In the genomic region with DNA sequence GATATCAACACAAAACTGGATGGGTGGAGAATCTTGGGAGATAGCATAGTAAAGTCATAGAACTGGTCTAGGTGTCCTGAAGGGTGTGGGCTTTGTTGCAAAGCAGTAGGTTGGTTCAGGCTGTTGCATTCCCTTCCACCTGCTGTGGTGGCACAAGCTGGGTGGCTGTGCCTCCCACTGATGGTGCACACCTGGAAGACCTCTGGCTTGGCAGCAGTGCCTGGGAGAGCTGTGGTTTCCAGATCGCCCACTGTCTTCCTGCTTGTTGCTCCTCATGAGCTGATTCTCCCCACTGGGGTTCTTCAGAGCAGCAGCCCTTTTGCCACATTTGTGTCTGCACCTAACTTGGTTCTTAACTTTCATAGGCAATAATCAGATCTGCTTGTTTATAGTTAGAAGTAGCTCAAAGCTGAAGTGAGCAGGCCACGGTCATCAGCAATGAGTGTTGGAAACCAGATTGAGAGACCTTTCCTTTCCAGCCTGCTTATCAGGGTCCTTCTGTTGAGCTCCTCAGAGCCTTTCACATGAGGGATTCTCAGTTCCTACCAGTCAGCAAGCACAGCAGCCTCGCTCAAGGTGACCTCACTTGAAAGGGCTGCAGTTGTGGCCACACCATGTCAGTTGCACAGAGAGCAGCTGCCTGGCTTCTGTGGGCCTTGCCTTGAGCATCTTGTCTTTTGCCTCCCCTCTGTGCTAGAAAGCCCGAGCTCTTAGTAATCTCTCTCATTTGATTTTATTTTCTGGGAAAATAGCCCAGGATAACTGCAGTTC, we compare ENCODE assay signal across 10 mouse cellular contexts. TPM values are rescaled to one million over a fixed set of nuclear protein-coding genes. Genes with fewer than 3 reads are reported as not detected.
DNase-seq lines count a peak whose midpoint lies in the region; ATAC-seq and TF ChIP-seq lines count a peak whose summit lies in the region.
"Had no signal": no experiment of that assay in that cellular context is flagged by ENCODE, and none has a peak within 500 bp of the region (broad histone marks: within the 10 kb centered on the region; RNA-seq: fewer than 3 reads in every experiment).

No protein-coding gene starts in this region.

- H3K9me3 ChIP-seq in heart, embryonic 13.5 days = no peaks in the 10 kb centered on the region
- H3K9me3 ChIP-seq in lung, postnatal 0 days (ENCODE audit: low read length) = no peaks in the 10 kb centered on the region
- H3K9me3 ChIP-seq: hindbrain, embryonic 15.5 days had no signal

- H3K4me2 ChIP-seq in heart, embryonic 13.5 days = peak overlapping the region; percentile 14; the same call in 1 of the 2 replicates
- no peak overlapping the region for H3K4me2 ChIP-seq in lung, postnatal 0 days (replicated peaks; ENCODE audit: low read depth, low read length)
- H3K4me2 ChIP-seq: hindbrain, embryonic 15.5 days had no signal

- 0 out of 2 replicates have a peak overlapping the region, but pooled peaks have one; percentile 44 for H3K9ac ChIP-seq in heart, embryonic 13.5 days
- no peak overlapping the region for H3K9ac ChIP-seq in lung, postnatal 0 days (replicated peaks; ENCODE audit: low read depth)
- H3K9ac ChIP-seq: hindbrain, embryonic 15.5 days had no signal

- peak overlapping the region; percentile 95 for H3K27ac ChIP-seq in heart, embryonic 13.5 days (replicated peaks)
- H3K27ac ChIP-seq in lung, postnatal 0 days (ENCODE audit: low read length) = 0 out of 2 replicates have a peak overlapping the region, but pooled peaks have one; percentile 27
- 0 out of 2 replicates have a peak overlapping the region, but pooled peaks have one; percentile 41 for H3K27ac ChIP-seq in olfactory bulb, adult 2 months (ENCODE audit: insufficient read depth, low read depth, low read length)
- H3K27ac ChIP-seq: hindbrain, embryonic 15.5 days had no signal

- WGBS in heart, embryonic 13.5 days = 26% methylated on average over 4 of the region's 4 CpGs
- 75% methylated on average over 4 of the region's 4 CpGs for WGBS in lung, postnatal 0 days
- WGBS in lung, adult 2 months = 61% methylated on average over 4 of the region's 4 CpGs
- WGBS in olfactory bulb, adult 2 months = 69% methylated on average over 4 of the region's 4 CpGs

- peaks cover 100% of the 10 kb centered on the region for H3K4me1 ChIP-seq in heart, embryonic 13.5 days
- H3K4me1 ChIP-seq in lung, postnatal 0 days (ENCODE audit: insufficient read depth, low read depth, low read length) = peaks cover 27% of the 10 kb centered on the region; the same call in 1 of the 2 replicates
- H3K4me1 ChIP-seq in lung, adult 2 months (ENCODE audit: control insufficient read depth, insufficient read depth, low read length) = peaks cover 39% of the 10 kb centered on the region
- peaks cover 40% of the 10 kb centered on the region for H3K4me1 ChIP-seq in olfactory bulb, adult 2 months (ENCODE audit: control insufficient read depth, insufficient read depth, low read length)

- TF ChIP-seq EP300 in lung, postnatal 0 days (IDR thresholded peaks at IDR 0.05) = no peak

- TF ChIP-seq CTCF in lung, postnatal 0 days (IDR thresholded peaks at IDR 0.05) = no peak
- no peak for TF ChIP-seq CTCF in lung, adult 2 months (IDR thresholded peaks at IDR 0.05; ENCODE audit: insufficient read depth, low read length)
- TF ChIP-seq CTCF in olfactory bulb, adult 2 months (IDR thresholded peaks at IDR 0.05; ENCODE audit: insufficient read depth, low read depth, low read length) = no peak

- intact Hi-C loops in heart, postnatal 25 days (cut with DNase I) = no loop called here

- TF ChIP-seq POLR2A in lung, adult 2 months (IDR thresholded peaks at IDR 0.05; ENCODE audit: borderline replicate concordance, extremely low read depth, low read depth, low read length) = no peak
- no peak for TF ChIP-seq POLR2A in olfactory bulb, adult 2 months (IDR thresholded peaks at IDR 0.05; ENCODE audit: insufficient read depth, low read depth, low read length)

- no peaks in the 10 kb centered on the region for H3K36me3 ChIP-seq in heart, embryonic 13.5 days
- no peaks in the 10 kb centered on the region for H3K36me3 ChIP-seq in lung, postnatal 0 days (ENCODE audit: insufficient read depth, low read length)
- H3K36me3 ChIP-seq: hindbrain, embryonic 15.5 days had no signal

- no peak for ATAC-seq in heart, embryonic 13.5 days (ENCODE audit: extremely low read depth, insufficient number of reproducible peaks, low FRiP score, low TSS enrichment)
- ATAC-seq in lung, postnatal 0 days = no peak

- H3K27me3 ChIP-seq in heart, embryonic 13.5 days (replicated peaks) = no peaks in the 10 kb centered on the region
- H3K27me3 ChIP-seq in lung, postnatal 0 days (replicated peaks; ENCODE audit: insufficient read depth, low read length) = no peaks in the 10 kb centered on the region
- H3K27me3 ChIP-seq: hindbrain, embryonic 15.5 days had no signal

- no peak for DNase-seq in heart, postnatal 25 days (ENCODE audit: low spot score)
- no peak for DNase-seq in lung, postnatal 0 days (ENCODE audit: low spot score)
- no peak for DNase-seq in lung, adult 2 months
- DNase-seq in frontal cortex, adult 2 months (ENCODE audit: extremely low spot score in 1 of 2, low spot score in 1 of 2) = no peak
- no peak for DNase-seq in spleen, postnatal 14 days (ENCODE audit: low spot score in 2 of 2)
- DNase-seq: layer of hippocampus, adult 9-11 months had no signal

- H3K4me3 ChIP-seq in heart, embryonic 13.5 days = no peak overlapping the region
- no peak overlapping the region for H3K4me3 ChIP-seq in lung, postnatal 0 days (ENCODE audit: low read depth, low read length)
- H3K4me3 ChIP-seq in lung, adult 2 months (replicated peaks; ENCODE audit: extremely low read depth, low read depth, low read length) = no peak overlapping the region
- H3K4me3 ChIP-seq in olfactory bulb, adult 2 months (ENCODE audit: insufficient read depth, low read depth, low read length) = no peak overlapping the region
- H3K4me3 ChIP-seq: erythroblast, embryonic 14.5 days; hindbrain, embryonic 15.5 days had no signal

RNA-seq across cellular contexts. Expression of gene Rassf8, which starts 13.9 kb away (rescaled TPM):
- 7.4 and 7.6 TPM in 2 replicates for polyA plus RNA-seq in heart, embryonic 13.5 days (2015; fragmentation: Nextera tagmentation; extraction: Ambion mirVana)
- total RNA-seq in heart, postnatal 25 days (2021) = 10 to 100 TPM; 56.4 to 56.8 TPM
- polyA plus RNA-seq in lung, postnatal 0 days (2015; fragmentation: Nextera tagmentation; extraction: Ambion mirVana) = 15.1 and 18.4 TPM in 2 replicates
- polyA plus RNA-seq in lung, adult 2 months (2012; rRNA removed) = 23.0 and 34.2 TPM in 2 replicates
- not detected in 2 replicates for polyA plus RNA-seq in olfactory bulb, adult 2 months (2012; ENCODE audit: insufficient read depth, insufficient read length, low replicate concordance, missing spikeins)
- 34.0 and 35.0 TPM in 2 replicates for polyA plus RNA-seq in frontal cortex, adult 2 months (2012; rRNA removed)
- polyA plus RNA-seq: erythroblast, embryonic 14.5 days had no signal

Comparison
In these comparisons a context has a peak if more than half of its experiments do, and no peak if none do; other contexts are left out.
1. H3K27ac ChIP-seq: peak in every context shown above with its lines; median percentile 95 in heart, embryonic 13.5 days; 41 in olfactory bulb, adult 2 months; 27 in lung, postnatal 0 days.